Mouse (Mus musculus) heart, embryonic 15.5 days (tissue): ENCODE data around the gene Nkiras1. TPM values are rescaled to one million over a fixed set of nuclear protein-coding genes. Genes with fewer than 3 reads are reported as not detected.

Experiments used
- ATAC-seq: fragments of 200-750 bp; cut with Nextera tagmentation; replicated peaks from 2 replicates; pipeline ENCODE4 v1.8.0; 2017; ENCODE audit warnings: low read depth, moderate TSS enrichment; ENCODE audit not compliant: insufficient number of reproducible peaks, insufficient read depth, low FRiP score
- H3K27ac ChIP-seq: fragments of 300-500 bp; sonication (generic); 2 replicates; pipeline ENCODE4 v1.5.1; 2015; ENCODE audit warnings: mild to moderate bottlenecking, inconsistent platforms
- H3K27me3 ChIP-seq: fragments of 300-500 bp; sonication (generic); 2 replicates; pipeline ENCODE4 v1.6.1; 2015; ENCODE audit warnings: inconsistent platforms
- H3K36me3 ChIP-seq: fragments of 300-500 bp; sonication (generic); 2 replicates; pipeline ENCODE4 v1.6.1; 2015; ENCODE audit warnings: mild to moderate bottlenecking, inconsistent platforms
- H3K4me1 ChIP-seq: fragments of 300-500 bp; sonication (generic); replicated peaks from 2 replicates; pipeline ENCODE4 v1.6.1; 2015; ENCODE audit warnings: inconsistent platforms
- H3K4me2 ChIP-seq: fragments of 300-500 bp; sonication (generic); 2 replicates; pipeline ENCODE4 v1.6.1; 2015; ENCODE audit warnings: inconsistent platforms, mild to moderate bottlenecking, moderate library complexity
- H3K4me3 ChIP-seq: fragments of 300-500 bp; sonication (generic); 2 replicates; pipeline ENCODE4 v1.5.1; 2015; ENCODE audit warnings: mild to moderate bottlenecking, inconsistent platforms
- H3K9ac ChIP-seq: fragments of 300-500 bp; sonication (generic); 2 replicates; pipeline ENCODE4 v1.6.1; 2015; ENCODE audit warnings: mild to moderate bottlenecking, inconsistent platforms
- H3K9me3 ChIP-seq: fragments of 300-500 bp; sonication (generic); replicated peaks from 2 replicates; pipeline ENCODE4 v1.6.1; 2016; ENCODE audit warnings: inconsistent platforms
- WGBS: fragments of 180-500 bp; shearing (Covaris S2); methylation state at CpG from one replicate; pipeline ENCODE4 v1.1.7; 2015; ENCODE audit warnings: mixed read lengths; 5-methylcytosine and 5-hydroxymethylcytosine counted together
- polyA plus RNA-seq: library from polyadenylated mRNA; unstranded; fragments of >200 nt; fragmentation: Nextera tagmentation; extraction: Ambion mirVana; gene quantifications from 2 replicates; pipeline ENCODE4 v1.2.1, GENCODE M21; 2015

The Nkiras1 gene
- polyA plus RNA-seq, 1 experiment from 2014 or later = 22.0 TPM

GRCm38 (mm10) chr14:18284581-18284980, 13.6 kb downstream of the Nkiras1 start:
- H3K9me3 ChIP-seq = no peaks in the 10 kb centered on the region
- H3K36me3 ChIP-seq = peaks cover 12% of the 10 kb centered on the region; the same call in 1 of the 2 replicates
- no peak for ATAC-seq
- H3K4me3 ChIP-seq = no peak overlapping the region
- peaks cover 4% of the 10 kb centered on the region for H3K4me1 ChIP-seq
- H3K4me2 ChIP-seq = no peak overlapping the region
- no peaks in the 10 kb centered on the region for H3K27me3 ChIP-seq
- H3K9ac ChIP-seq = no peak overlapping the region
- H3K27ac ChIP-seq = no peak overlapping the region
- WGBS = 72% methylated on average over 2 of the region's 2 CpGs

DNA sequence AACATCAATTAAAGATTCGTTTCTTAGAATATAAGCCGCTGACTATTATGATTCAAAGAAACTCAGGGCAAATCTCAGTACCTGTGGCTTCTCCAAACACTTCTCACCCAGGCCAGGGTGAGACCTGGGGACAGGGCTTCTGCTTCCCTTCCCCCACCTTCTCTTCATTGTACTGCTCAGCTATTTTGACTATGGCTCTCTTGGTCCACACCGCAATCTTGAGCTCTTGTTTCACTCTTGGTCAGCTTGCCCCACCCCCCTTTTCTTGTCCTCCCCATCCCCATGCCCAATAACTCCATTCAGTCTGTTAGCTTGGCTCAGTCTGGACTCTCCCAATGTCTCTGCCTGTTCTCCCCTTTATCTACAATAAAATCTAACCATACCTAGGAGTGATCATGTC, 14.5 kb downstream of the Nkiras1 start:
- no peak for ATAC-seq
- Histone ChIP-seq H3K27me3 (no peaks in the 10 kb centered on the region), H3K36me3 (peaks cover 7% of the 10 kb centered on the region; the same call in 1 of the 2 replicates), H3K4me2 (no peak overlapping the region), H3K4me1 (peaks cover 4% of the 10 kb centered on the region), H3K9me3 (no peaks in the 10 kb centered on the region), H3K9ac (no peak overlapping the region), H3K4me3 (no peak overlapping the region), H3K27ac (no peak overlapping the region)
- 89% methylated on average over 3 of the region's 3 CpGs for WGBS

DNA sequence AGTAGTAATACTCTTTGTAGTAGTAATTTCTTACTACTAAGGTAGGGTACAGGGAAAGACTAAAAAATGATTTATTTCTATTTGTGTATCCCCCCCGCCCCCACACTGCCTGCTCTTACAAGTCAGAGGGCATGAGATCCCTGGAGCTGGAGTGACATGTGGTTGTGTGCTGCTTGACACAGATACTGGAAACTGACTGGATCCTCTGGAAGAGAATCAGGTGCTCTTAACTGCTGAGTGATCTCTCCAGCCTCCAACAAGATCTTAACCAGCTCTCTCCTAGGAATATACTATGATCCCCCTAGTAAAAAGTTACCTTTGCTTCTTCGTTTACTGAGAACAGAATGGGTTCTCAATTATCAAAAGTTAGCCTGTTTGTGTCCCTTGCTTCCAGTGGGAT, 15.5 kb downstream of the Nkiras1 start:
- 88% methylated on average over 2 of the region's 2 CpGs for WGBS
- H3K27ac ChIP-seq = no peak overlapping the region
- H3K4me3 ChIP-seq = no peak overlapping the region
- no peaks in the 10 kb centered on the region for H3K27me3 ChIP-seq
- no peak overlapping the region for H3K9ac ChIP-seq
- H3K4me1 ChIP-seq = peaks cover 4% of the 10 kb centered on the region
- H3K4me2 ChIP-seq = no peak overlapping the region
- H3K9me3 ChIP-seq = no peaks in the 10 kb centered on the region
- H3K36me3 ChIP-seq = peaks cover 7% of the 10 kb centered on the region; the same call in 1 of the 2 replicates
- ATAC-seq = no peak

- no peak overlapping the region for H3K4me2 ChIP-seq
- peak overlapping the region; percentile 32 for H3K27ac ChIP-seq
- no peaks in the 10 kb centered on the region for H3K27me3 ChIP-seq
- no peaks in the 10 kb centered on the region for H3K36me3 ChIP-seq
- H3K9me3 ChIP-seq = no peaks in the 10 kb centered on the region
- ATAC-seq = no peak; the same call in 1 of the 2 replicates
- 58% methylated on average over 2 of the region's 2 CpGs for WGBS
- H3K4me3 ChIP-seq = no peak overlapping the region
- no peak overlapping the region for H3K9ac ChIP-seq
- peaks cover 4% of the 10 kb centered on the region for H3K4me1 ChIP-seq
These were observed 16.5 kb downstream of the Nkiras1 start for GRCm38 (mm10) chr14:18287391-18287790.

GRCm38 (mm10) chr14:18292111-18292510, 21.2 kb downstream of the Nkiras1 start:
- no peak overlapping the region for H3K4me3 ChIP-seq
- H3K36me3 ChIP-seq = no peaks in the 10 kb centered on the region
- no peak overlapping the region for H3K4me2 ChIP-seq
- no peaks in the 10 kb centered on the region for H3K27me3 ChIP-seq
- no peak for ATAC-seq
- peaks cover 4% of the 10 kb centered on the region for H3K4me1 ChIP-seq
- no peak overlapping the region for H3K9ac ChIP-seq
- no peak overlapping the region for H3K27ac ChIP-seq
- 67% methylated on average over 3 of the region's 3 CpGs for WGBS
- no peaks in the 10 kb centered on the region for H3K9me3 ChIP-seq

- no peak overlapping the region for H3K27ac ChIP-seq
- no peaks in the 10 kb centered on the region for H3K9me3 ChIP-seq
- H3K27me3 ChIP-seq = no peaks in the 10 kb centered on the region
- no peak for ATAC-seq
- no peak overlapping the region for H3K4me3 ChIP-seq
- no peaks in the 10 kb centered on the region; the same call in 1 of the 2 replicates for H3K4me1 ChIP-seq
- no peak overlapping the region for H3K4me2 ChIP-seq
- 87% methylated on average over 3 of the region's 3 CpGs for WGBS
- H3K36me3 ChIP-seq = no peaks in the 10 kb centered on the region
- H3K9ac ChIP-seq = no peak overlapping the region
These were observed 21.6 kb downstream of the Nkiras1 start for GRCm38 (mm10) chr14:18292578-18292977.

GRCm38 (mm10) chr14:18297441-18297840, 26.5 kb downstream of the Nkiras1 start:
- Histone ChIP-seq H3K36me3 (no peaks in the 10 kb centered on the region), H3K4me2 (no peak overlapping the region), H3K27ac (no peak overlapping the region), H3K9ac (no peak overlapping the region), H3K9me3 (no peaks in the 10 kb centered on the region), H3K4me3 (no peak overlapping the region), H3K4me1 (peaks cover 10% of the 10 kb centered on the region; the same call in 1 of the 2 replicates), H3K27me3 (no peaks in the 10 kb centered on the region)
- 79% methylated on average over 2 of the region's 2 CpGs for WGBS
- ATAC-seq = no peak

GRCm38 (mm10) chr14:18298874-18299273, 27.9 kb downstream of the Nkiras1 start:
- H3K9ac ChIP-seq = no peak overlapping the region
- H3K4me2 ChIP-seq = no peak overlapping the region
- H3K36me3 ChIP-seq = no peaks in the 10 kb centered on the region
- H3K27ac ChIP-seq = no peak overlapping the region
- H3K27me3 ChIP-seq = no peaks in the 10 kb centered on the region
- 87% methylated on average over 2 of the region's 2 CpGs for WGBS
- H3K4me1 ChIP-seq = peaks cover 24% of the 10 kb centered on the region
- H3K4me3 ChIP-seq = no peak overlapping the region
- no peak; the same call in 1 of the 2 replicates for ATAC-seq
- no peaks in the 10 kb centered on the region for H3K9me3 ChIP-seq

DNA sequence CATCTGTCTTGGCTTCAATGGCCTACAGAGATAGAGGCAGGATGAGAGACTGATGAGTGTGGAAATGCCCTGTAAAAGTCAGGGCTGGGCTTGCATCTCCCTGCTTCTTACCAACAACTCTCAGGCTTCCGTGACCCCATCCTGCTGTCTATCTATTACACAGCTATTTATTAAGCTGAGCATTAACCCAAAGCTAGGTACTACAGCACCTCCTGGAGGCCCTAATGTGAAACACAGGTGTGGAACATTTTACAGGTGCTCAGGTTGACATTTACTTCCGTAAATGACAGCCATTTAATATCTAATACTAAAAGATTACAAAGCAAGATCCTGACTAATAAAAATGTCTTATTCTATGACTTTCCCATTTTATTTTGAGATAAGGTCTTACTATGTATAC, 29.7 kb downstream of the Nkiras1 start:
- H3K27ac ChIP-seq = no peak overlapping the region
- H3K9ac ChIP-seq = no peak overlapping the region
- no peak for ATAC-seq
- peaks cover 28% of the 10 kb centered on the region for H3K4me1 ChIP-seq
- 90% methylated on average over 2 of the region's 2 CpGs for WGBS
- H3K4me3 ChIP-seq = no peak overlapping the region
- no peaks in the 10 kb centered on the region for H3K9me3 ChIP-seq
- H3K27me3 ChIP-seq = no peaks in the 10 kb centered on the region
- no peaks in the 10 kb centered on the region for H3K36me3 ChIP-seq
- no peak overlapping the region for H3K4me2 ChIP-seq

DNA sequence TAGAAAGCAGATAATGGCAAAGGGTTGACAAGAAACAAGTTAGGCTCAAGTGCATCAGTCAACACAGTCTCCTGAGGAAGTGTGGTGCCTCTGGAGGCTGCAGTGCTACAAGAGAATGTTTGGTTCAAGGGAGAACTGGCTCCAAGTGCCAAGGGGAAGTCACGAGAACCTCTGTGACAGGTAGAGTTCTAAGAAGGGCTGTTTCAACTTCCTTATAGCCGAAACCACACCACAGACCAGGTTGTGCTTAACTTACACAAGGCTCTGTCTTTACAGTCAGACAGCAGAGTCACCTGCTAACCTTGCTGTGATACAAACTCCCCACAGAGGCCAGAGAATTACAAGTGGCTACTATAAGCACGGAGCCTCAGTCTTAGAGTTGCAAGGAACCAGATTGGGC, 30.7 kb downstream of the Nkiras1 start:
- WGBS = 33% methylated on average over 3 of the region's 3 CpGs
- ATAC-seq = no peak; the same call in 1 of the 2 replicates
- Histone ChIP-seq H3K27me3 (no peaks in the 10 kb centered on the region), H3K9ac (no peak overlapping the region), H3K36me3 (no peaks in the 10 kb centered on the region), H3K4me1 (peaks cover 28% of the 10 kb centered on the region), H3K4me2 (no peak overlapping the region), H3K27ac (no peak overlapping the region), H3K4me3 (no peak overlapping the region), H3K9me3 (no peaks in the 10 kb centered on the region)

GRCm38 (mm10) chr14:18302750-18303149, 31.8 kb downstream of the Nkiras1 start:
- Histone ChIP-seq H3K27ac (no peak overlapping the region), H3K36me3 (no peaks in the 10 kb centered on the region), H3K9ac (no peak overlapping the region), H3K27me3 (no peaks in the 10 kb centered on the region), H3K4me3 (no peak overlapping the region), H3K4me2 (no peak overlapping the region), H3K4me1 (peaks cover 28% of the 10 kb centered on the region), H3K9me3 (no peaks in the 10 kb centered on the region)
- WGBS = 52% methylated on average over 3 of the region's 3 CpGs
- no peak for ATAC-seq

- 39% methylated on average over 4 of the region's 4 CpGs for WGBS
- no peaks in the 10 kb centered on the region for H3K27me3 ChIP-seq
- H3K36me3 ChIP-seq = no peaks in the 10 kb centered on the region
- no peak overlapping the region for H3K4me3 ChIP-seq
- no peaks in the 10 kb centered on the region for H3K9me3 ChIP-seq
- no peak overlapping the region for H3K9ac ChIP-seq
- ATAC-seq = peak; percentile 65
- H3K4me2 ChIP-seq = no peak overlapping the region
- H3K4me1 ChIP-seq = peaks cover 28% of the 10 kb centered on the region
- peak overlapping the region; percentile 40 for H3K27ac ChIP-seq
These were observed 32.3 kb downstream of the Nkiras1 start for GRCm38 (mm10) chr14:18303262-18303661.
